Mouse (Mus musculus) T-helper 1 cell (primary cell): ENCODE data around the gene Bean1.
"Not testable (repeated sequence)": the region's sequence is repeated elsewhere in the genome, so short reads cannot be mapped to it uniquely, and the experiment has no call there.

Experiments
- in situ Hi-C: fragments of 300-600 bp; cut with MboI, MseI; formaldehyde crosslinking; loops from one replicate; pipeline ENCODE4 v1.15.1; 2025; ENCODE audit warnings: high pct_unique_total_duplicates

Bean1 gene

GRCm38 (mm10) chr8:104242038-104242644, 71.9 kb downstream of the Bean1 start:
- in situ Hi-C loops, result no loop called here

GRCm38 (mm10) chr8:104246621-104247020, 76.4 kb downstream of the Bean1 start:
- in situ Hi-C loops, result no loop called here

- in situ Hi-C loops, result no loop called here
These were observed 77.0 kb downstream of the Bean1 start for GRCm38 (mm10) chr8:104247054-104247907.

GRCm38 (mm10) chr8:104247908-104248275, 77.7 kb downstream of the Bean1 start:
- in situ Hi-C loops, result no loop called here

- in situ Hi-C loops, result no loop called here
These were observed 78.0 kb downstream of the Bean1 start, which contains the start of gene Tk2 for GRCm38 (mm10) chr8:104248276-104248675. TSS of gene Tk2 (minus strand) at chr8:104248558.

- in situ Hi-C loops, result no loop called here
These were observed 79.3 kb downstream of the Bean1 start for GRCm38 (mm10) chr8:104249442-104249996.

- in situ Hi-C loops, result no loop called here
These were observed 80.5 kb downstream of the Bean1 start, which contains the start of gene Cklf for GRCm38 (mm10) chr8:104250439-104251367. TSS of gene Cklf (plus strand) at chr8:104250861.

GRCm38 (mm10) chr8:104251461-104251860, 81.2 kb downstream of the Bean1 start:
- in situ Hi-C loops, result no loop called here

GRCm38 (mm10) chr8:104253016-104253415, 82.8 kb downstream of the Bean1 start:
- in situ Hi-C loops, result no loop called here

GRCm38 (mm10) chr8:104261802-104262201, 91.6 kb downstream of the Bean1 start:
- in situ Hi-C loops, result not testable (repeated sequence)

GRCm38 (mm10) chr8:104264271-104264935, 94.2 kb downstream of the Bean1 start:
- in situ Hi-C loops, result not testable (repeated sequence)

- in situ Hi-C loops, result loop anchor here (5.0 kb wide), 1 partner anchor 39 kb away; no protein-coding TSS in a partner anchor
These were observed 98.1 kb downstream of the Bean1 start for GRCm38 (mm10) chr8:104268368-104268767.
